Mouse (Mus musculus) heart, embryonic 14.5 days (tissue): ENCODE results near the gene Hoxb3. TPM values are rescaled to one million over a fixed set of nuclear protein-coding genes. Genes with fewer than 3 reads are reported as not detected.
A peak's percentile ranks its signal among the peaks of the same experiment; 100 is the strongest.

Experiments
- ATAC-seq: fragments of 200-750 bp; cut with Nextera tagmentation; 2 replicates; pipeline ENCODE4 v1.8.0; 2017; ENCODE audit warnings: low read depth, moderate TSS enrichment; ENCODE audit not compliant: insufficient number of reproducible peaks, insufficient read depth, low FRiP score
- H3K27ac ChIP-seq, 2 experiments: fragments of 200-500 bp in 1 of 2; fragments of 300-500 bp in 1 of 2; sonication (generic) in 1 of 2; replicated peaks in 1 of 2; 2 replicates each; pipeline ENCODE4 v1.5.1; 2012 to 2014; ENCODE audit warnings: low read depth in 2 of 2, low read length in 2 of 2, control low read depth in 1 of 2, mild to moderate bottlenecking in 1 of 2, mixed read lengths in 1 of 2; ENCODE audit not compliant: control insufficient read depth in 1 of 2, insufficient read depth in 1 of 2
- H3K27me3 ChIP-seq: fragments of 300-500 bp; sonication (generic); 2 replicates; pipeline ENCODE4 v1.6.1; 2014; ENCODE audit warnings: mild to moderate bottlenecking, low read length, control low read depth; ENCODE audit not compliant: control insufficient read depth, insufficient read depth
- H3K36me3 ChIP-seq: fragments of 300-500 bp; sonication (generic); 2 replicates; pipeline ENCODE4 v1.6.1; 2014; ENCODE audit warnings: mild to moderate bottlenecking, control low read depth, low read length, mixed read lengths; ENCODE audit not compliant: control insufficient read depth, insufficient read depth
- H3K4me1 ChIP-seq, 2 experiments: fragments of 200-500 bp in 1 of 2; fragments of 300-500 bp in 1 of 2; sonication (generic) in 1 of 2; 2 replicates each; pipeline ENCODE4 v1.6.1; 2012 to 2014; ENCODE audit warnings: low read length in 2 of 2, control low read depth in 1 of 2, mixed read lengths in 1 of 2; ENCODE audit not compliant: control insufficient read depth in 2 of 2, insufficient read depth in 2 of 2
- H3K4me2 ChIP-seq: fragments of 300-500 bp; sonication (generic); 2 replicates; pipeline ENCODE4 v1.6.1; 2014; ENCODE audit warnings: mild to moderate bottlenecking, low read length
- H3K4me3 ChIP-seq, 2 experiments: fragments of 200-500 bp in 1 of 2; fragments of 300-500 bp in 1 of 2; sonication (generic) in 1 of 2; 2 replicates each; pipeline ENCODE4 v1.5.1; 2012 to 2014; ENCODE audit warnings: low read length in 2 of 2, mild to moderate bottlenecking in 2 of 2, control low read depth in 1 of 2, low read depth in 1 of 2, moderate library complexity in 1 of 2; ENCODE audit not compliant: control insufficient read depth in 1 of 2, insufficient read depth in 1 of 2
- H3K9ac ChIP-seq: fragments of 300-500 bp; sonication (generic); 2 replicates; pipeline ENCODE4 v1.6.1; 2014; ENCODE audit warnings: mild to moderate bottlenecking, low read length
- H3K9me3 ChIP-seq: fragments of 300-500 bp; sonication (generic); 2 replicates; pipeline ENCODE4 v1.6.1; 2016; ENCODE audit warnings: low read length, control low read depth; ENCODE audit not compliant: control insufficient read depth
- WGBS: fragments of 180-500 bp; shearing (Covaris S2); extraction: QIAGEN DNeasy Blood & Tissue Kit; methylation state at CpG from one replicate; pipeline ENCODE4 v1.1.7; 2014; 5-methylcytosine and 5-hydroxymethylcytosine counted together
- polyA plus RNA-seq: library from polyadenylated mRNA; unstranded; fragments of >200 nt; fragmentation: Nextera tagmentation; extraction: Ambion mirVana; gene quantifications from 2 replicates; pipeline ENCODE4 v1.2.1, GENCODE M21; 2014

Hoxb3 gene
- polyA plus RNA-seq, 1 experiment from 2014 or later, result 0.31 TPM

- Histone ChIP-seq H3K4me3 (no peak overlapping the region), H3K4me1 (peaks cover 0 to 2% of the 10 kb centered on the region in 2 experiments; a peak in 1 of 4 replicates), H3K4me2 (no peak overlapping the region), H3K27ac (no peak overlapping the region), H3K27me3 (peaks cover 100% of the 10 kb centered on the region), H3K36me3 (no peaks in the 10 kb centered on the region), H3K9me3 (no peaks in the 10 kb centered on the region), H3K9ac (no peak overlapping the region)
- no peak for ATAC-seq
- 10% methylated on average over 2 of the region's 2 CpGs for WGBS
Measured at GRCm38 (mm10) chr11:96296997-96297396, 26.1 kb upstream of the Hoxb3 start.

GRCm38 (mm10) chr11:96297428-96297827, 25.7 kb upstream of the Hoxb3 start:
- Histone ChIP-seq H3K4me2 (no peak overlapping the region), H3K4me1 (peaks cover 0 to 2% of the 10 kb centered on the region in 2 experiments; a peak in 1 of 4 replicates), H3K4me3 (no peak overlapping the region), H3K27me3 (peaks cover 100% of the 10 kb centered on the region), H3K27ac (no peak overlapping the region), H3K9ac (no peak overlapping the region), H3K36me3 (no peaks in the 10 kb centered on the region), H3K9me3 (no peaks in the 10 kb centered on the region)
- 7% methylated on average over 3 of the region's 3 CpGs for WGBS
- ATAC-seq, result no peak

- Histone ChIP-seq H3K4me1 (peaks cover 0 to 2% of the 10 kb centered on the region in 2 experiments; a peak in 1 of 4 replicates), H3K9me3 (no peaks in the 10 kb centered on the region), H3K27me3 (peaks cover 100% of the 10 kb centered on the region), H3K4me2 (no peak overlapping the region), H3K4me3 (no peak overlapping the region), H3K36me3 (no peaks in the 10 kb centered on the region), H3K27ac (no peak overlapping the region), H3K9ac (no peak overlapping the region)
- no peak for ATAC-seq
- WGBS, result 4% methylated on average over 11 of the region's 11 CpGs
Measured at GRCm38 (mm10) chr11:96297968-96298635, 25.0 kb upstream of the Hoxb3 start.

GRCm38 (mm10) chr11:96298895-96299667, 24.0 kb upstream of the Hoxb3 start:
- H3K4me1 ChIP-seq, result peaks cover 0 to 2% of the 10 kb centered on the region in 2 experiments; a peak in 1 of 4 replicates
- WGBS, result 1% methylated on average over 66 of the region's 66 CpGs
- H3K27ac ChIP-seq, result no peak overlapping the region
- peak overlapping the region; percentile 51 for H3K4me2 ChIP-seq
- no peaks in the 10 kb centered on the region for H3K36me3 ChIP-seq
- no peaks in the 10 kb centered on the region for H3K9me3 ChIP-seq
- peaks cover 100% of the 10 kb centered on the region for H3K27me3 ChIP-seq
- no peak for ATAC-seq
- H3K9ac ChIP-seq, result no peak overlapping the region
- H3K4me3 ChIP-seq, result peak overlapping the region in 1 of 2 experiments; percentile 31; a peak in 2 of 4 replicates

- H3K9ac ChIP-seq, result no peak overlapping the region
- H3K27ac ChIP-seq, result no peak overlapping the region
- no peaks in the 10 kb centered on the region for H3K9me3 ChIP-seq
- H3K4me3 ChIP-seq, result no peak overlapping the region; a peak in 1 of 4 replicates
- WGBS, result under 1% methylated on average over 9 of the region's 9 CpGs
- H3K27me3 ChIP-seq, result peaks cover 100% of the 10 kb centered on the region
- H3K4me2 ChIP-seq, result no peak overlapping the region
- ATAC-seq, result no peak
- H3K36me3 ChIP-seq, result no peaks in the 10 kb centered on the region
- peaks cover 0 to 2% of the 10 kb centered on the region in 2 experiments; a peak in 1 of 4 replicates for H3K4me1 ChIP-seq
Measured at GRCm38 (mm10) chr11:96299781-96300180, 23.3 kb upstream of the Hoxb3 start.

- H3K27me3 ChIP-seq, result peaks cover 100% of the 10 kb centered on the region
- ATAC-seq, result no peak
- 2% methylated on average over 35 of the region's 35 CpGs for WGBS
- no peak overlapping the region for H3K4me2 ChIP-seq
- H3K36me3 ChIP-seq, result no peaks in the 10 kb centered on the region
- H3K9ac ChIP-seq, result no peak overlapping the region
- no peak overlapping the region for H3K27ac ChIP-seq
- H3K4me3 ChIP-seq, result 0 out of 4 replicates have a peak overlapping the region, but pooled peaks of 1 of the 2 experiments have one; percentile 8
- H3K4me1 ChIP-seq, result peaks cover 0 to 2% of the 10 kb centered on the region in 2 experiments; a peak in 1 of 4 replicates
- no peaks in the 10 kb centered on the region for H3K9me3 ChIP-seq
Measured at GRCm38 (mm10) chr11:96300354-96301063, 22.6 kb upstream of the Hoxb3 start.

GRCm38 (mm10) chr11:96301064-96301431, 22.1 kb upstream of the Hoxb3 start:
- Histone ChIP-seq H3K4me1 (peaks cover 0 to 2% of the 10 kb centered on the region in 2 experiments; a peak in 1 of 4 replicates), H3K9ac (no peak overlapping the region), H3K9me3 (no peaks in the 10 kb centered on the region), H3K27me3 (peaks cover 100% of the 10 kb centered on the region), H3K36me3 (no peaks in the 10 kb centered on the region), H3K27ac (no peak overlapping the region), H3K4me2 (no peak overlapping the region), H3K4me3 (0 out of 4 replicates have a peak overlapping the region, but pooled peaks of 1 of the 2 experiments have one; percentile 8)
- 9% methylated on average over 10 of the region's 10 CpGs for WGBS
- no peak for ATAC-seq
